Mouse (Mus musculus): ENCODE results near the gene Sfmbt1. TPM values are rescaled to one million over a fixed set of nuclear protein-coding genes. Genes with fewer than 3 reads are reported as not detected.
"Not testable (repeated sequence)": the region's sequence is repeated elsewhere in the genome, so short reads cannot be mapped to it uniquely, and the experiment has no call there.

Gene Sfmbt1
- polyA plus RNA-seq, 1 experiment from 2014 or later: 14.9 TPM

DNA sequence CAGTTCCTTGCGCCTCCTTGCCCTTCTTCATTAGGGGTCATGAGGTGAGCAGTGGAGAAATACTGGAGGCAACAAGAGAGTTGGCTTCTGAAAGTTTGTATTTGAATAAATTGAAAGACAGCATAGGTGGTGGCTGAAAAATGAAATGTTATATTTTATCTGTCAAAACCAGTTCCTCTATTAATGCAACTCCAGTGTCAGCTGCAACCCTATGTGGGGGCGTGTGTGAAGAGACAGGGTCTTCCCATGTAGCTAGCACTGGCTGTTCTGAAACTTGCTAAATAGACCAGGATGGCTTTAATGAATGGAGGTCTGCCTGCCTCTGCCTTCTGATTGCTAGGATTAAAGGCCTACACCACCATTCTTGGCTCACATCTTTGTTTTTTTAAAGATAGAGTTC is 2.8 kb upstream of the Sfmbt1 start:
- H3K4me2 ChIP-seq (ENCODE audit: low read depth, low read length): no peak overlapping the region
- no peak for DNase-seq (ENCODE audit: low spot score)
- peaks cover 12% of the 10 kb centered on the region for H3K27me3 ChIP-seq (replicated peaks; ENCODE audit: control insufficient read depth, insufficient read depth, low read length)
- H3K9me3 ChIP-seq (ENCODE audit: control insufficient read depth, low read length): no peaks in the 10 kb centered on the region
- no peak for ATAC-seq (ENCODE audit: low read depth)
- no peaks in the 10 kb centered on the region for H3K36me3 ChIP-seq (ENCODE audit: control insufficient read depth, insufficient read depth, low read length)
- 0 out of 2 replicates have a peak, but pooled peaks cover under 1% of the 10 kb centered on the region for H3K4me1 ChIP-seq (ENCODE audit: control insufficient read depth, insufficient read depth, low read length)
- WGBS: 93% methylated on average over 2 of the region's 2 CpGs
- H3K9ac ChIP-seq (ENCODE audit: low read depth, low read length): no peak overlapping the region
- H3K4me3 ChIP-seq (ENCODE audit: low read depth, low read length): no peak overlapping the region
- no peak overlapping the region for H3K27ac ChIP-seq (replicated peaks; ENCODE audit: low read depth, low read length)

GRCm38 (mm10) chr14:30713769-30714168 is 880 bp upstream of the Sfmbt1 start:
- 86% methylated on average over 1 of the region's 1 CpGs for WGBS
- H3K27me3 ChIP-seq (replicated peaks; ENCODE audit: control insufficient read depth, insufficient read depth, low read length): peaks cover 12% of the 10 kb centered on the region
- no peaks in the 10 kb centered on the region for H3K9me3 ChIP-seq (ENCODE audit: control insufficient read depth, low read length)
- DNase-seq (ENCODE audit: low spot score): no peak
- no peak overlapping the region for H3K9ac ChIP-seq (ENCODE audit: low read depth, low read length)
- H3K27ac ChIP-seq (replicated peaks; ENCODE audit: low read depth, low read length): no peak overlapping the region
- H3K4me2 ChIP-seq (ENCODE audit: low read depth, low read length): no peak overlapping the region
- no peak for ATAC-seq (ENCODE audit: low read depth)
- H3K4me1 ChIP-seq (ENCODE audit: control insufficient read depth, insufficient read depth, low read length): 0 out of 2 replicates have a peak, but pooled peaks cover 3% of the 10 kb centered on the region
- no peaks in the 10 kb centered on the region for H3K36me3 ChIP-seq (ENCODE audit: control insufficient read depth, insufficient read depth, low read length)
- no peak overlapping the region for H3K4me3 ChIP-seq (ENCODE audit: low read depth, low read length)

GRCm38 (mm10) chr14:30715618-30716050 is 985 bp downstream of the Sfmbt1 start:
- Histone ChIP-seq H3K9ac (ENCODE audit: low read depth, low read length) (peak overlapping the region; percentile 91), H3K36me3 (ENCODE audit: control insufficient read depth, insufficient read depth, low read length) (no peaks in the 10 kb centered on the region), H3K27me3 (replicated peaks; ENCODE audit: control insufficient read depth, insufficient read depth, low read length) (peaks cover 12% of the 10 kb centered on the region), H3K27ac (replicated peaks; ENCODE audit: low read depth, low read length) (peak overlapping the region; percentile 88), H3K4me1 (ENCODE audit: control insufficient read depth, insufficient read depth, low read length) (0 out of 2 replicates have a peak, but pooled peaks cover 3% of the 10 kb centered on the region), H3K4me2 (ENCODE audit: low read depth, low read length) (peak overlapping the region; percentile 79), H3K4me3 (ENCODE audit: low read depth, low read length) (peak overlapping the region; percentile 89), H3K9me3 (ENCODE audit: control insufficient read depth, low read length) (no peaks in the 10 kb centered on the region)
- 0% methylated on average over 38 of the region's 68 CpGs for WGBS
- peak; percentile 84 for ATAC-seq (ENCODE audit: low read depth)
- DNase-seq (ENCODE audit: low spot score): peak; percentile 85

- Histone ChIP-seq H3K4me2 (ENCODE audit: low read depth, low read length) (peak overlapping the region; percentile 79), H3K4me3 (ENCODE audit: low read depth, low read length) (peak overlapping the region; percentile 89), H3K27ac (replicated peaks; ENCODE audit: low read depth, low read length) (peak overlapping the region; percentile 88), H3K36me3 (ENCODE audit: control insufficient read depth, insufficient read depth, low read length) (no peaks in the 10 kb centered on the region), H3K27me3 (replicated peaks; ENCODE audit: control insufficient read depth, insufficient read depth, low read length) (peaks cover 12% of the 10 kb centered on the region), H3K9me3 (ENCODE audit: control insufficient read depth, low read length) (no peaks in the 10 kb centered on the region), H3K4me1 (ENCODE audit: control insufficient read depth, insufficient read depth, low read length) (0 out of 2 replicates have a peak, but pooled peaks cover 3% of the 10 kb centered on the region), H3K9ac (ENCODE audit: low read depth, low read length) (peak overlapping the region; percentile 91)
- DNase-seq (ENCODE audit: low spot score): peak; percentile 64
- peak; percentile 60 for ATAC-seq (ENCODE audit: low read depth)
- 0% methylated on average over 28 of the region's 106 CpGs for WGBS
Observed at GRCm38 (mm10) chr14:30716051-30716952, 1.7 kb downstream of the Sfmbt1 start.

GRCm38 (mm10) chr14:30716953-30717285 is 2.3 kb downstream of the Sfmbt1 start:
- Histone ChIP-seq H3K4me3 (ENCODE audit: low read depth, low read length) (peak overlapping the region; percentile 89), H3K4me2 (ENCODE audit: low read depth, low read length) (peak overlapping the region; percentile 79), H3K36me3 (ENCODE audit: control insufficient read depth, insufficient read depth, low read length) (no peaks in the 10 kb centered on the region), H3K9ac (ENCODE audit: low read depth, low read length) (peak overlapping the region; percentile 91), H3K27ac (replicated peaks; ENCODE audit: low read depth, low read length) (no peak overlapping the region), H3K4me1 (ENCODE audit: control insufficient read depth, insufficient read depth, low read length) (0 out of 2 replicates have a peak, but pooled peaks cover 3% of the 10 kb centered on the region), H3K9me3 (ENCODE audit: control insufficient read depth, low read length) (no peaks in the 10 kb centered on the region), H3K27me3 (replicated peaks; ENCODE audit: control insufficient read depth, insufficient read depth, low read length) (peaks cover 12% of the 10 kb centered on the region)
- no peak for ATAC-seq (ENCODE audit: low read depth)
- WGBS: 5% methylated on average over 7 of the region's 7 CpGs
- no peak for DNase-seq (ENCODE audit: low spot score)

DNA sequence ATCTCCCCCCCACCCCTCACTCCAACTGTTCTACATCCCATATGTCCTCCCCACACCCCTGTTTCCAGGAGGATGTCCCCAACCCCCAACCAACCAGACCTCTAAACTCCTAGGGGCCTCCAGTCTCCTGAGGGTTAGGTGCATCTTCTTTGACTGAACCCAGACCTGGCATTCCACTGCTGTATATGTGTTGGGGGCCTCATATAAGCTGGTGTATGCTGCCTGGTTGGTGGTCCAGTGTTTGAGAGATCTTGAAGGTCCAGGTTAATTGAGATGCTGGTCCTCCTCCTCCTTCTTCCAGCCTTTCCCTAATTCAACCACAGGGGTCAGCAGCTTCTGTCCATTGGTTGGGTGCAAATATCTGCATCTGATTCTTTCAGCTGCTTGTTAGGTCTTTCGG is 4.0 kb downstream of the Sfmbt1 start:
- WGBS: 76% methylated on average over 1 of the region's 1 CpGs
- peaks cover 12% of the 10 kb centered on the region for H3K27me3 ChIP-seq (replicated peaks; ENCODE audit: control insufficient read depth, insufficient read depth, low read length)
- not testable (repeated sequence) for H3K4me3 ChIP-seq (ENCODE audit: low read depth, low read length); H3K9ac ChIP-seq (ENCODE audit: low read depth, low read length); ATAC-seq (ENCODE audit: low read depth); H3K36me3 ChIP-seq (ENCODE audit: control insufficient read depth, insufficient read depth, low read length); H3K4me1 ChIP-seq (ENCODE audit: control insufficient read depth, insufficient read depth, low read length); H3K27ac ChIP-seq (replicated peaks; ENCODE audit: low read depth, low read length); DNase-seq (ENCODE audit: low spot score); H3K4me2 ChIP-seq (ENCODE audit: low read depth, low read length); H3K9me3 ChIP-seq (ENCODE audit: control insufficient read depth, low read length)

GRCm38 (mm10) chr14:30719514-30719913 is 4.9 kb downstream of the Sfmbt1 start:
- DNase-seq (ENCODE audit: low spot score): no peak
- Histone ChIP-seq H3K36me3 (ENCODE audit: control insufficient read depth, insufficient read depth, low read length) (no peaks in the 10 kb centered on the region), H3K4me2 (ENCODE audit: low read depth, low read length) (no peak overlapping the region), H3K4me1 (ENCODE audit: control insufficient read depth, insufficient read depth, low read length) (0 out of 2 replicates have a peak, but pooled peaks cover 3% of the 10 kb centered on the region), H3K27ac (replicated peaks; ENCODE audit: low read depth, low read length) (no peak overlapping the region), H3K9me3 (ENCODE audit: control insufficient read depth, low read length) (no peaks in the 10 kb centered on the region), H3K27me3 (replicated peaks; ENCODE audit: control insufficient read depth, insufficient read depth, low read length) (peaks cover 10% of the 10 kb centered on the region), H3K4me3 (ENCODE audit: low read depth, low read length) (no peak overlapping the region), H3K9ac (ENCODE audit: low read depth, low read length) (no peak overlapping the region)
- no peak for ATAC-seq (ENCODE audit: low read depth)
- 74% methylated on average over 1 of the region's 1 CpGs for WGBS

DNA sequence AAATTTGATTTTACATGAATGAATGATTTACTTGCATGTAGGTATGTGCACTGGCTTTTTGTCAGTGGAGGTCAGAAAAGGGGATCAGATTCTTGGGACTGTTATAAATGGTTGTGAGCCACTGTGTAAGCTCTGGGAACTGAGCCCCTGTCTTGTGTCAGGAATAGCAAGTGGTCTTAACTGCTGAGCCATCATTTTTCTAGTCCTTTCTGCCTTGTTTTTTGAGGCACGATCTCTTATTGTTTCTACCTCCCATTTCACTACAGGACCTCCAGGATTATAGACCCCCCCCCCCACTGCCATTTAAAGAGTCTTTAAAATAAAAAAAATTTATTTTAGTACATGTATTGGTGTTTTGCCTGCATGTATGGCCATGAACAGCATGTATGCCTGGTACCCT is 7.2 kb downstream of the Sfmbt1 start:
- Histone ChIP-seq H3K9me3 (ENCODE audit: control insufficient read depth, low read length) (no peaks in the 10 kb centered on the region), H3K4me1 (ENCODE audit: control insufficient read depth, insufficient read depth, low read length) (0 out of 2 replicates have a peak, but pooled peaks cover 3% of the 10 kb centered on the region), H3K27ac (replicated peaks; ENCODE audit: low read depth, low read length) (no peak overlapping the region), H3K36me3 (ENCODE audit: control insufficient read depth, insufficient read depth, low read length) (no peaks in the 10 kb centered on the region), H3K9ac (ENCODE audit: low read depth, low read length) (no peak overlapping the region), H3K27me3 (replicated peaks; ENCODE audit: control insufficient read depth, insufficient read depth, low read length) (no peaks in the 10 kb centered on the region), H3K4me2 (ENCODE audit: low read depth, low read length) (no peak overlapping the region), H3K4me3 (ENCODE audit: low read depth, low read length) (no peak overlapping the region)
- ATAC-seq (ENCODE audit: low read depth): no peak
- DNase-seq (ENCODE audit: low spot score): no peak
- 74% methylated on average over 1 of the region's 1 CpGs for WGBS

Measured in embryonic facial prominence, embryonic 14.5 days (tissue).